ENCODE assay signal across 16 mouse cellular contexts in genomic region chr10:85362766-85363442, GRCm38 (mm10). TPM values are rescaled to one million over a fixed set of nuclear protein-coding genes. Genes with fewer than 3 reads are reported as not detected.
DNase-seq lines count a peak whose midpoint lies in the region; ATAC-seq and TF ChIP-seq lines count a peak whose summit lies in the region.
"Had no signal": no experiment of that assay in that cellular context is flagged by ENCODE, and none has a peak within 500 bp of the region (broad histone marks: within the 10 kb centered on the region; RNA-seq: fewer than 3 reads in every experiment).

No protein-coding gene starts in this region.

- no peaks in the 10 kb centered on the region for H3K27me3 ChIP-seq in hindbrain, embryonic 11.5 days (ENCODE audit: control insufficient read depth, insufficient read depth, low read length)
- no peaks in the 10 kb centered on the region for H3K27me3 ChIP-seq in hindbrain, embryonic 10.5 days (ENCODE audit: insufficient read depth, poor library complexity, severe bottlenecking)
- no peaks in the 10 kb centered on the region for H3K27me3 ChIP-seq in forebrain, embryonic 16.5 days (replicated peaks; ENCODE audit: control insufficient read depth, insufficient read depth, low read length)
- H3K27me3 ChIP-seq in midbrain, embryonic 15.5 days (replicated peaks), result no peaks in the 10 kb centered on the region
- H3K27me3 ChIP-seq: intestine, embryonic 15.5 days; lung, embryonic 15.5 days had no signal

- no peak for DNase-seq in hindbrain, embryonic 11.5 days (ENCODE audit: low spot score)
- DNase-seq in hindbrain, embryonic 10.5 days (ENCODE audit: low spot score), result no peak
- peak; percentile 13 for DNase-seq in ZHBTc4 (ENCODE audit: low read depth, low spot score)
- no peak for DNase-seq in lung, adult 2 months
- DNase-seq in cerebellum, adult 9-10 months, result no peak
- no peak for DNase-seq in adrenal gland, postnatal 10 days
- DNase-seq: B cell, adult 2 months; cerebellum, postnatal 25 days; kidney, postnatal 25 days; right cerebral cortex, postnatal 14 days had no signal

- TF ChIP-seq CTCF in lung, adult 2 months (IDR thresholded peaks at IDR 0.05; ENCODE audit: insufficient read depth, low read length), result no peak

- no peaks in the 10 kb centered on the region for H3K4me1 ChIP-seq in hindbrain, embryonic 11.5 days (replicated peaks; ENCODE audit: control insufficient read depth, insufficient read depth, low read length)
- 0 out of 2 replicates have a peak, but pooled peaks cover 7% of the 10 kb centered on the region for H3K4me1 ChIP-seq in hindbrain, embryonic 10.5 days (replicated peaks)
- no peaks in the 10 kb centered on the region for H3K4me1 ChIP-seq in forebrain, embryonic 16.5 days (replicated peaks; ENCODE audit: control insufficient read depth, insufficient read depth, low read length)
- H3K4me1 ChIP-seq in midbrain, embryonic 15.5 days, result peaks cover 3% of the 10 kb centered on the region; the same call in 1 of the 2 replicates
- H3K4me1 ChIP-seq in lung, adult 2 months (ENCODE audit: control insufficient read depth, insufficient read depth, low read length), result no peaks in the 10 kb centered on the region
- H3K4me1 ChIP-seq: embryonic facial prominence, embryonic 13.5 days; intestine, embryonic 15.5 days; lung, embryonic 15.5 days had no signal

- H3K4me2 ChIP-seq in hindbrain, embryonic 11.5 days (replicated peaks; ENCODE audit: low read depth, low read length), result no peak overlapping the region
- H3K4me2 ChIP-seq in forebrain, embryonic 16.5 days (ENCODE audit: low read length), result no peak overlapping the region
- H3K4me2 ChIP-seq in midbrain, embryonic 15.5 days, result no peak overlapping the region
- H3K4me2 ChIP-seq: embryonic facial prominence, embryonic 13.5 days; intestine, embryonic 15.5 days; lung, embryonic 15.5 days had no signal

- WGBS in hindbrain, embryonic 11.5 days, result 65% methylated on average over 9 of the region's 9 CpGs
- 82% methylated on average over 9 of the region's 9 CpGs for WGBS in hindbrain, embryonic 10.5 days
- WGBS in forebrain, embryonic 16.5 days, result 65% methylated on average over 9 of the region's 9 CpGs
- WGBS in midbrain, embryonic 15.5 days, result 59% methylated on average over 9 of the region's 9 CpGs
- 74% methylated on average over 9 of the region's 9 CpGs for WGBS in lung, adult 2 months

- no peaks in the 10 kb centered on the region for H3K9me3 ChIP-seq in hindbrain, embryonic 11.5 days (ENCODE audit: control insufficient read depth, low read length)
- H3K9me3 ChIP-seq in hindbrain, embryonic 10.5 days, result no peaks in the 10 kb centered on the region
- H3K9me3 ChIP-seq in forebrain, embryonic 16.5 days (ENCODE audit: control insufficient read depth, low read length), result no peaks in the 10 kb centered on the region
- H3K9me3 ChIP-seq in midbrain, embryonic 15.5 days, result no peaks in the 10 kb centered on the region
- H3K9me3 ChIP-seq: embryonic facial prominence, embryonic 13.5 days; intestine, embryonic 15.5 days; lung, embryonic 15.5 days had no signal

- no peak overlapping the region for H3K27ac ChIP-seq in hindbrain, embryonic 11.5 days (ENCODE audit: low read depth, low read length)
- H3K27ac ChIP-seq in hindbrain, embryonic 10.5 days, result no peak overlapping the region
- H3K27ac ChIP-seq in forebrain, embryonic 16.5 days (ENCODE audit: low read length), result no peak overlapping the region
- no peak overlapping the region for H3K27ac ChIP-seq in midbrain, embryonic 15.5 days
- H3K27ac ChIP-seq: embryonic facial prominence, embryonic 13.5 days; intestine, embryonic 15.5 days; lung, embryonic 15.5 days had no signal

- no peaks in the 10 kb centered on the region for H3K36me3 ChIP-seq in hindbrain, embryonic 11.5 days (ENCODE audit: control insufficient read depth, insufficient read depth, low read length)
- no peaks in the 10 kb centered on the region for H3K36me3 ChIP-seq in hindbrain, embryonic 10.5 days
- no peaks in the 10 kb centered on the region for H3K36me3 ChIP-seq in forebrain, embryonic 16.5 days (ENCODE audit: control insufficient read depth, insufficient read depth)
- no peaks in the 10 kb centered on the region for H3K36me3 ChIP-seq in midbrain, embryonic 15.5 days (replicated peaks)
- H3K36me3 ChIP-seq: embryonic facial prominence, embryonic 13.5 days; intestine, embryonic 15.5 days; lung, embryonic 15.5 days had no signal

- peak; percentile 56 for ATAC-seq in hindbrain, embryonic 11.5 days (ENCODE audit: low FRiP score)
- peak; percentile 71 for ATAC-seq in forebrain, embryonic 16.5 days
- peak; percentile 43 for ATAC-seq in midbrain, embryonic 15.5 days (replicated peaks)
- ATAC-seq: intestine, embryonic 15.5 days; Patski had no signal

- no peak for TF ChIP-seq POLR2A in lung, adult 2 months (IDR thresholded peaks at IDR 0.05; ENCODE audit: borderline replicate concordance, extremely low read depth, low read depth, low read length)

- no peak overlapping the region for H3K4me3 ChIP-seq in hindbrain, embryonic 11.5 days (ENCODE audit: low read depth, low read length)
- H3K4me3 ChIP-seq in hindbrain, embryonic 10.5 days, result no peak overlapping the region
- H3K4me3 ChIP-seq in forebrain, embryonic 16.5 days (replicated peaks; ENCODE audit: low read length), result no peak overlapping the region
- no peak overlapping the region for H3K4me3 ChIP-seq in midbrain, embryonic 15.5 days
- H3K4me3 ChIP-seq in lung, adult 2 months (replicated peaks; ENCODE audit: extremely low read depth, low read depth, low read length), result no peak overlapping the region
- H3K4me3 ChIP-seq: embryonic facial prominence, embryonic 13.5 days; intestine, embryonic 15.5 days; lung, embryonic 15.5 days had no signal

- H3K9ac ChIP-seq in hindbrain, embryonic 11.5 days (ENCODE audit: low read depth, low read length), result no peak overlapping the region
- no peak overlapping the region for H3K9ac ChIP-seq in forebrain, embryonic 16.5 days (replicated peaks; ENCODE audit: low read depth, low read length)
- no peak overlapping the region for H3K9ac ChIP-seq in midbrain, embryonic 15.5 days
- H3K9ac ChIP-seq: embryonic facial prominence, embryonic 13.5 days; intestine, embryonic 15.5 days; lung, embryonic 15.5 days had no signal

RNA-seq across cellular contexts. Expression of gene Btbd11, which starts 23.7 kb away (rescaled TPM):
- 8.2 and 8.3 TPM in 2 replicates for polyA plus RNA-seq in hindbrain, embryonic 11.5 days (2014; fragmentation: Nextera tagmentation; extraction: Ambion mirVana)
- polyA plus RNA-seq in hindbrain, embryonic 10.5 days (2016; fragmentation: Nextera tagmentation; extraction: Ambion mirVana), result 5.6 and 8.4 TPM in 2 replicates
- polyA plus RNA-seq in forebrain, embryonic 16.5 days (2015; fragmentation: Nextera tagmentation; extraction: Ambion mirVana), result 11.1 TPM in 2 replicates
- 15.7 and 17.1 TPM in 2 replicates for polyA plus RNA-seq in midbrain, embryonic 15.5 days (2015; fragmentation: Nextera tagmentation; extraction: Ambion mirVana)
- polyA plus RNA-seq in lung, adult 2 months (2012; rRNA removed), result 2.3 and 3.8 TPM in 2 replicates
- 1 to 10 TPM; 3.3 to 4.0 TPM for total RNA-seq in adrenal gland, postnatal 10 days (2021)
